Mouse (Mus musculus): Measurements from ENCODE around the gene Capns2.

GRCm38 (mm10) chr8:92950639-92951371 is 49.6 kb downstream of the Capns2 start:
- no peak for TF ChIP-seq HCFC1 (IDR thresholded peaks at IDR 0.05; ENCODE audit: borderline replicate concordance, insufficient read depth, low read length)
- no peak for TF ChIP-seq ZNF384 (IDR thresholded peaks at IDR 0.05; ENCODE audit: low read depth, low read length)
- TF ChIP-seq ZC3H11A (IDR thresholded peaks at IDR 0.05; ENCODE audit: borderline replicate concordance, low read depth, low read length): no peak
- TF ChIP-seq CHD2 (IDR thresholded peaks at IDR 0.05; ENCODE audit: low read depth, low read length): no peak

Measured in ES-E14 (cell line).